Mouse (Mus musculus) brain, embryonic 14.5 days (tissue): ENCODE measurements at regions not wholly inside any gene's neighbourhood (a gene's known extent, or its start where the extent isn't known, plus 50 kb on each side); places are given as distances from the start of the nearest gene placed in this dataset.

Source experiments
- CTCF ChIP-seq: fragments of 200-500 bp; IDR thresholded peaks from 2 replicates; pipeline ENCODE4 v1.5.1; 2012; ENCODE audit warnings: inconsistent platforms, mild to moderate bottlenecking, moderate library complexity, borderline replicate concordance; ENCODE audit not compliant: insufficient read depth, insufficient read length; ENCODE audit errors: extremely low read depth
- POLR2A ChIP-seq: fragments of 200-500 bp; IDR thresholded peaks from 2 replicates; pipeline ENCODE4 v1.6.1; 2012; ENCODE audit warnings: mild to moderate bottlenecking, inconsistent platforms, borderline replicate concordance; ENCODE audit not compliant: poor library complexity, insufficient read depth, insufficient read length, severe bottlenecking; ENCODE audit errors: extremely low read depth

- TF ChIP-seq POLR2A (no peak), CTCF (no peak)
Measured at GRCm38 (mm10) chr1:95422253-95422652, 108.8 kb downstream of the Fam174a start.
